Mouse (Mus musculus): ENCODE measurements around the gene Chd1. TPM values are rescaled to one million over a fixed set of nuclear protein-coding genes. Genes with fewer than 3 reads are reported as not detected.

The Chd1 gene
- polyA plus RNA-seq, 1 experiment from 2014 or later, result 21.2 TPM

- no peaks in the 10 kb centered on the region for H3K27me3 ChIP-seq (ENCODE audit: control insufficient read depth, insufficient read depth, low read length)
- no peak for ATAC-seq (ENCODE audit: insufficient number of reproducible peaks, insufficient read depth, low FRiP score, low read depth)
- H3K4me3 ChIP-seq (ENCODE audit: control insufficient read depth in 1 of 2, insufficient read depth in 1 of 2, low read depth in 1 of 2, low read length in 2 of 2), result no peak overlapping the region
- H3K36me3 ChIP-seq (ENCODE audit: control insufficient read depth, insufficient read depth, low read length), result peaks cover 15% of the 10 kb centered on the region; the same call in 1 of the 2 replicates
- no peak overlapping the region for H3K9ac ChIP-seq (ENCODE audit: low read length)
- H3K27ac ChIP-seq (replicated peaks in 1 of 2; ENCODE audit: control insufficient read depth in 1 of 2, insufficient read depth in 1 of 2, low read depth in 2 of 2, low read length in 2 of 2), result no peak overlapping the region
- no peaks in the 10 kb centered on the region for H3K9me3 ChIP-seq (ENCODE audit: control insufficient read depth, low read length)
- 89% methylated on average over 10 of the region's 10 CpGs for WGBS
- H3K4me1 ChIP-seq (ENCODE audit: control insufficient read depth in 2 of 2, insufficient read depth in 2 of 2, low read length in 2 of 2), result peaks cover 7 to 42% of the 10 kb centered on the region in 2 experiments
- H3K4me2 ChIP-seq (ENCODE audit: low read length), result no peak overlapping the region
These were observed 116.0 kb downstream of the Chd1 start for GRCm38 (mm10) chr17:15820761-15821160.

GRCm38 (mm10) chr17:15821706-15822105, 116.9 kb downstream of the Chd1 start:
- H3K27me3 ChIP-seq (ENCODE audit: control insufficient read depth, insufficient read depth, low read length), result no peaks in the 10 kb centered on the region

More at GRCm38 (mm10) chr17:15821706-15822105, 116.9 kb downstream of the Chd1 start:
- Histone ChIP-seq H3K36me3 (ENCODE audit: control insufficient read depth, insufficient read depth, low read length) (peaks cover 15% of the 10 kb centered on the region; the same call in 1 of the 2 replicates), H3K4me2 (ENCODE audit: low read length) (no peak overlapping the region), H3K27ac (replicated peaks in 1 of 2; ENCODE audit: control insufficient read depth in 1 of 2, insufficient read depth in 1 of 2, low read depth in 2 of 2, low read length in 2 of 2) (no peak overlapping the region), H3K4me1 (ENCODE audit: control insufficient read depth in 2 of 2, insufficient read depth in 2 of 2, low read length in 2 of 2) (peaks cover 7 to 42% of the 10 kb centered on the region in 2 experiments), H3K4me3 (ENCODE audit: control insufficient read depth in 1 of 2, insufficient read depth in 1 of 2, low read depth in 1 of 2, low read length in 2 of 2) (no peak overlapping the region), H3K9me3 (ENCODE audit: control insufficient read depth, low read length) (no peaks in the 10 kb centered on the region), H3K9ac (ENCODE audit: low read length) (no peak overlapping the region)
- WGBS, result 82% methylated on average over 4 of the region's 4 CpGs
- ATAC-seq (ENCODE audit: insufficient number of reproducible peaks, insufficient read depth, low FRiP score, low read depth), result no peak

Other genes starting within 250 kb of the Chd1 start
- 211 and 225 TPM in 2 replicates for gene Psmb1, start 205.2 kb upstream of the Chd1 start, polyA plus RNA-seq (2014; fragmentation: Nextera tagmentation; extraction: Ambion mirVana)
- 32.1 and 32.3 TPM in 2 replicates for gene Tbp, start 205.1 kb upstream of the Chd1 start, polyA plus RNA-seq (2014; fragmentation: Nextera tagmentation; extraction: Ambion mirVana)
- gene Pdcd2, start 177.7 kb upstream of the Chd1 start, polyA plus RNA-seq (2014; fragmentation: Nextera tagmentation; extraction: Ambion mirVana), result 26.9 and 31.2 TPM in 2 replicates
- gene Prdm9, start 140.6 kb upstream of the Chd1 start, polyA plus RNA-seq (2014; fragmentation: Nextera tagmentation; extraction: Ambion mirVana), result 0.67 and 0.78 TPM in 2 replicates
- 10.3 and 12.9 TPM in 2 replicates for gene Rgmb, start 126.1 kb downstream of the Chd1 start, polyA plus RNA-seq (2014; fragmentation: Nextera tagmentation; extraction: Ambion mirVana)